Mouse (Mus musculus) heart, postnatal 0 days (tissue): ENCODE measurements around the gene Aldh1a2. TPM values are rescaled to one million over a fixed set of nuclear protein-coding genes. Genes with fewer than 3 reads are reported as not detected.

ENCODE experiments used
- ATAC-seq: fragments of 200-750 bp; cut with Nextera tagmentation; 2 replicates; pipeline ENCODE4 v1.8.0; 2017; ENCODE audit warnings: low read depth, moderate number of reproducible peaks, moderate library complexity; ENCODE audit not compliant: insufficient read depth
- DNase-seq: peaks from one replicate; pipeline ENCODE4 v3.0.0-alpha.2; 2016; ENCODE audit warnings: low spot score
- H3K27ac ChIP-seq: fragments of 300-500 bp; sonication (generic); 2 replicates; pipeline ENCODE4 v1.5.1; 2014; ENCODE audit warnings: low read depth, mild to moderate bottlenecking
- H3K27me3 ChIP-seq: fragments of 300-500 bp; sonication (generic); 2 replicates; pipeline ENCODE4 v1.6.1; 2014; ENCODE audit warnings: low read length, mixed read lengths; ENCODE audit not compliant: control insufficient read depth, insufficient read depth
- H3K36me3 ChIP-seq: fragments of 300-500 bp; sonication (generic); replicated peaks from 2 replicates; pipeline ENCODE4 v1.6.1; 2014; ENCODE audit warnings: low read length, mixed read lengths; ENCODE audit not compliant: control insufficient read depth, insufficient read depth
- H3K4me1 ChIP-seq: fragments of 300-500 bp; sonication (generic); 2 replicates; pipeline ENCODE4 v1.6.1; 2014; ENCODE audit warnings: antibody characterized with exemption; ENCODE audit not compliant: control insufficient read depth, insufficient read depth
- H3K4me2 ChIP-seq: fragments of 300-500 bp; sonication (generic); 2 replicates; pipeline ENCODE4 v1.6.1; 2014; ENCODE audit warnings: low read depth, mild to moderate bottlenecking, low read length, moderate library complexity
- H3K4me3 ChIP-seq: fragments of 300-500 bp; sonication (generic); 2 replicates; pipeline ENCODE4 v1.5.1; 2014; ENCODE audit warnings: low read depth, low read length
- H3K9ac ChIP-seq: fragments of 300-500 bp; sonication (generic); replicated peaks from 2 replicates; pipeline ENCODE4 v1.6.1; 2014; ENCODE audit warnings: low read depth, low read length, mixed read lengths
- H3K9me3 ChIP-seq: fragments of 300-500 bp; sonication (generic); replicated peaks from 2 replicates; pipeline ENCODE4 v1.6.1; 2016; ENCODE audit warnings: low read length; ENCODE audit not compliant: control insufficient read depth
- CTCF ChIP-seq: IDR thresholded peaks from 2 replicates; pipeline ENCODE4 v1.5.1; 2016; ENCODE audit warnings: antibody characterized with exemption, control low read depth, low read depth
- EP300 ChIP-seq: IDR thresholded peaks from 2 replicates; pipeline ENCODE4 v1.6.1; 2016; ENCODE audit warnings: antibody characterized with exemption, low read depth
- WGBS: fragments of 180-500 bp; shearing (Covaris S2); extraction: QIAGEN DNeasy Blood & Tissue Kit; methylation state at CpG from one replicate; pipeline ENCODE4 v1.1.7; 2014; 5-methylcytosine and 5-hydroxymethylcytosine counted together
- polyA plus RNA-seq: library from polyadenylated mRNA; unstranded; fragments of >200 nt; fragmentation: Nextera tagmentation; extraction: Ambion mirVana; gene quantifications from 2 replicates; pipeline ENCODE4 v1.2.1, GENCODE M21; 2015
- total RNA-seq: library from RNA; depleted of rRNA; stranded (reverse); fragments of >200 nt; gene quantifications from 2 replicates; pipeline ENCODE4 v1.2.3, GENCODE M21; 2014; ENCODE audit warnings: low replicate concordance

Gene Aldh1a2
- total and polyA plus RNA-seq, 2 experiments from 2014 or later = 26.2 to 26.6 TPM

DNA sequence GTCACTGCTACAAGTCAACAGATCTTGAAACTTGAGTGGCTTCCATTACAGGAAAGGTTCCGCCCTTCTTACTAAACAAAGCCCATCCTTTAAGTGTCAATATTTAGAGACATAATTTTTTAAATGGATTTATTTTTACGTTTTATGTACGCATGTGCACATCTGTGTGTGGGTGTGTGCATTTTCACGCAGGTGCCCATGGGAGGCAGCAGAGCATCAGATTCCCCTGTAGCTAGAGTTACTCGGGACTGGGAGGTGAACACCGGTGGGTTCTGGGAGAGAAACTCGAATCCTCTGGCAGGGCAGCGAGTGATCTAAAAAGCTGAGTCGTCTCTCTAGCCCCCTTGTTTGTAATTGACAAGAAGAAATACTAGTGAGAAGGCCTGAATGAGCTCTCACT is 42.1 kb upstream of the Aldh1a2 start:
- H3K4me3 ChIP-seq = no peak overlapping the region
- no peak for TF ChIP-seq EP300
- no peak for TF ChIP-seq CTCF
- no peak overlapping the region for H3K9ac ChIP-seq
- no peak for DNase-seq
- WGBS = 62% methylated on average over 9 of the region's 9 CpGs
- no peaks in the 10 kb centered on the region for H3K36me3 ChIP-seq
- H3K4me2 ChIP-seq = no peak overlapping the region
- H3K27me3 ChIP-seq = no peaks in the 10 kb centered on the region
- no peak for ATAC-seq
- no peaks in the 10 kb centered on the region for H3K9me3 ChIP-seq
- H3K4me1 ChIP-seq = peaks cover 3% of the 10 kb centered on the region; the same call in 1 of the 2 replicates
- no peak overlapping the region for H3K27ac ChIP-seq

DNA sequence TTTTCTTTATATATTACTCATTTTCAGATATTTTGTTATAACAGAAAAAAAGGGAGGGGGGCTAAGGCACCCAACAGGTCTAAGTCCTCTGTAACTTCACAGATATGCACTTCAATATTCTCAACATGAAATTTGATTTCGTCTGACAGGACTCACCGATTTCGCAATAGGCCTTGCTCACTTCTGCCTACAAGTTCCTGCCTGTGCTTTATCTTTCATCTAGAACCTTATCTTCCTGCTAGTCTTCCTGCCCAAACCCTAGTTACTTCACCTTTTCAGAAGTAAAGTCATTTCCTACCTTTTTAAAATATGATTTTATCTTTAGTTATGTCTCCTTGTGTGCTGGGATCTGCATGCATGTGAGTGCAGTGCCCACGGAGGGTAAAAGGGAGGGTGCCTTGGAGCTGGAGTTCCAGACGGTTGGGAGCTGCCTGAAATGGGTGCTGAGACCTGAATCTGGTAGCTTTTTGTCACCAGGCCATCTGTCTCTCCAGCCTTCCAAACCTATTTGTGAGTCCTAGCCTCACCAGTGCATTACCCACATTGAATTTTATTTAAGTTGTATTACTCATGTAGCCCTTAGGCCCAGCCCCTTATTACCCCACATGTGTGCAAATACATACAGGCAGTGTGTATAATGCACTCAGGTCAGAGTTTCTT is 41.1 kb upstream of the Aldh1a2 start:
- no peak overlapping the region for H3K4me3 ChIP-seq
- ATAC-seq (no peak), DNase-seq (no peak)
- H3K27me3 ChIP-seq = no peaks in the 10 kb centered on the region
- no peaks in the 10 kb centered on the region for H3K36me3 ChIP-seq
- H3K4me1 ChIP-seq = no peaks in the 10 kb centered on the region
- 71% methylated on average over 5 of the region's 5 CpGs for WGBS
- TF ChIP-seq CTCF (no peak), EP300 (no peak)
- no peak overlapping the region for H3K4me2 ChIP-seq
- no peak overlapping the region for H3K9ac ChIP-seq
- no peak overlapping the region for H3K27ac ChIP-seq
- H3K9me3 ChIP-seq = no peaks in the 10 kb centered on the region

DNA sequence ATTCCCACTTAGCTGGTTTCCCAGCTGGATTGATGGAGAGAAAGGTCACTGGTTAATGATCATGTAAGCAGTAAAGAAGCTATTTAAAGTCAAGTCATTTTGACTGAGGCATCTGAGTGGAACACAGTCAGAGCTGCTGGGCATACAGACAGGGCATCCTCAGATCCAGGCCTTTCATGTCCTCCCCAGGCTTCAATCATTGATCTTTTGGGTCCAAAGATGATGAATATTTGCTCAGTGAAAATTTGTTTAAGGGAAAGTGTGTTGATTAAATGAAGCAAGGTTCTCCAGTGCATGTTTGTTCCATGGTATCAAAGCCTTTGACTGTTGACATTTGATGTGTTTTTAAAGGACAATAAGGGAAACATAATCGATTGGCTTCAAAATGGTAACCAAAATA is 39.9 kb upstream of the Aldh1a2 start:
- no peaks in the 10 kb centered on the region for H3K27me3 ChIP-seq
- H3K4me1 ChIP-seq = no peaks in the 10 kb centered on the region
- H3K4me2 ChIP-seq = no peak overlapping the region
- H3K27ac ChIP-seq = no peak overlapping the region
- 61% methylated on average over 1 of the region's 1 CpGs for WGBS
- H3K36me3 ChIP-seq = no peaks in the 10 kb centered on the region
- H3K9ac ChIP-seq = no peak overlapping the region
- no peaks in the 10 kb centered on the region for H3K9me3 ChIP-seq
- TF ChIP-seq EP300 (no peak), CTCF (no peak)
- H3K4me3 ChIP-seq = no peak overlapping the region
- ATAC-seq (no peak), DNase-seq (no peak)

GRCm38 (mm10) chr9:71179276-71179896 is 36.2 kb upstream of the Aldh1a2 start:
- no peak overlapping the region for H3K4me3 ChIP-seq
- 69% methylated on average over 6 of the region's 6 CpGs for WGBS
- H3K27me3 ChIP-seq = no peaks in the 10 kb centered on the region
- no peak overlapping the region for H3K4me2 ChIP-seq
- no peak overlapping the region for H3K27ac ChIP-seq
- H3K9ac ChIP-seq = no peak overlapping the region
- TF ChIP-seq EP300 = no peak
- no peak for TF ChIP-seq CTCF
- H3K4me1 ChIP-seq = no peaks in the 10 kb centered on the region
- DNase-seq (no peak), ATAC-seq (no peak)
- no peaks in the 10 kb centered on the region for H3K9me3 ChIP-seq
- no peaks in the 10 kb centered on the region for H3K36me3 ChIP-seq

DNA sequence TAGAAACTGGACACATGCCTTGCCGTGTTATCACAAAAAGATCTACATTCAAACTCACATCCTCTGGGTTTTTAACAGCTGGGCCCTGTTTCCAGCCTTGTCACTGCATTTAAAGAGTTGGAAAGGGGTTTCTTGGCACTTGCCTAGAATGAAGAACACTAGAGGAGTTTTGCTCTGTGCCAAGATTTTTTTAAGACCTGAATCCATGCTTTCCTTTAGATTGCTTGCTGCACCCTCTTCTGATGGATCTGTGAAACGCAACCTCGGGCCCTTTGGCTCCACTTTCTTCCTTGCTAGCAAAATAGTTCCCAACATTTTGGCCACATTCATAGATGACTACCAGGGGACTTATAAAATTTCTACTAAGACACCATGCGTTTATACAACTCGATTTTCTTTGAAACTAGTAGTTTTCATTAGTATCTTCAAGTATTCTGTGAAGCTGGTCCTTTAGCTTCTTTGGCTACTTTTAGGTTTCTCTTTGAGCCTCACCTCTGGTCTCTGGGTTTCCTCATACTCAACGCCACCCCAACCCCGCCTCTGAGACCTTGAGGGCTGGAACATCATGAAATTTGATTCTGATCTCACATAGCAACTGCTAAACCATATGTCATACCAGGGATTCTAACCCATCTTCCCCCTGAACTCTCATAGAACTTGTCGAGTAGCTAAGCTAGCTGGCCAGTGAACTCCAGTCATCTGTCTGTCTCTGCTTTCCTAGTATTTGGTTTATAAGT is 35.5 kb upstream of the Aldh1a2 start:
- peak; percentile 17 for DNase-seq
- H3K4me3 ChIP-seq = no peak overlapping the region
- H3K36me3 ChIP-seq = no peaks in the 10 kb centered on the region
- H3K4me1 ChIP-seq = no peaks in the 10 kb centered on the region
- H3K9ac ChIP-seq = no peak overlapping the region
- WGBS = 59% methylated on average over 8 of the region's 8 CpGs
- H3K27ac ChIP-seq = no peak overlapping the region
- H3K9me3 ChIP-seq = no peaks in the 10 kb centered on the region
- no peak for ATAC-seq
- no peak overlapping the region for H3K4me2 ChIP-seq
- TF ChIP-seq EP300 (no peak), CTCF (peak; percentile 12; the same call in 1 of the 2 replicates)
- H3K27me3 ChIP-seq = no peaks in the 10 kb centered on the region
